9 mouse cellular contexts compared by ENCODE assay signal in genomic region chr2:70037221-70037620, GRCm38 (mm10). TPM values are rescaled to one million over a fixed set of nuclear protein-coding genes. Genes with fewer than 3 reads are reported as not detected.
DNase-seq lines count a peak whose midpoint lies in the region; ATAC-seq and TF ChIP-seq lines count a peak whose summit lies in the region.
"Had no signal": no experiment of that assay in that cellular context is flagged by ENCODE, and none has a peak within 500 bp of the region (broad histone marks: within the 10 kb centered on the region; RNA-seq: fewer than 3 reads in every experiment).

No protein-coding gene starts in this region.

- WGBS in spleen, adult 2 months, result 54% methylated on average over 8 of the region's 8 CpGs

- peaks cover 2% of the 10 kb centered on the region; the same call in 1 of the 2 replicates for H3K27me3 ChIP-seq in G1E (ENCODE audit: insufficient read depth, low read length)
- H3K27me3 ChIP-seq in spleen, adult 2 months (ENCODE audit: control insufficient read depth, insufficient read depth, low read length), result no peaks in the 10 kb centered on the region

- peak in 1 of 2 experiments; percentile 51 for DNase-seq in layer of hippocampus, adult 2 months (ENCODE audit: low spot score in 2 of 2)
- DNase-seq in layer of hippocampus, postnatal 14 days (ENCODE audit: low spot score in 2 of 2), result no peak
- DNase-seq in G1E (ENCODE audit: low spot score), result peak; percentile 28
- DNase-seq in spleen, adult 2 months (ENCODE audit: low read depth in 1 of 2, low spot score in 2 of 2), result peak; percentile 41 to 51
- no peak for DNase-seq in layer of hippocampus, adult 9-11 months
- DNase-seq in left cerebral cortex, postnatal 10 days (ENCODE audit: extremely low spot score in 1 of 2, low spot score in 2 of 2), result no peak
- DNase-seq in left cerebral cortex, postnatal 14 days (ENCODE audit: low spot score in 2 of 2), result no peak

- H3K36me3 ChIP-seq in G1E (replicated peaks), result no peaks in the 10 kb centered on the region
- no peaks in the 10 kb centered on the region for H3K36me3 ChIP-seq in spleen, adult 2 months (ENCODE audit: control insufficient read depth, insufficient read depth, low read length)

- no peaks in the 10 kb centered on the region for H3K9me3 ChIP-seq in G1E (replicated peaks)

- peak; percentile 80 for TF ChIP-seq CTCF in layer of hippocampus, adult 2 months (conservative IDR thresholded peaks at IDR 0.05)
- peak; percentile 44 for TF ChIP-seq CTCF in G1E (IDR thresholded peaks at IDR 0.05; ENCODE audit: low read depth, low read length)
- TF ChIP-seq CTCF in spleen, adult 2 months (IDR thresholded peaks at IDR 0.05; ENCODE audit: extremely low read depth, insufficient read depth, insufficient read length, insufficient replicate concordance), result peak; percentile 57; the same call in 1 of the 2 replicates

- intact Hi-C loops in left cerebral cortex, postnatal 10 days (cut with DNase I), result no loop called here
- intact Hi-C loops in left cerebral cortex, postnatal 14 days (cut with DNase I), result no loop called here

- TF ChIP-seq POLR2A in spleen, adult 2 months (IDR thresholded peaks at IDR 0.05; ENCODE audit: low read depth, low read length), result no peak

- H3K4me3 ChIP-seq in layer of hippocampus, adult 2 months, result no peak overlapping the region
- no peak overlapping the region for H3K4me3 ChIP-seq in G1E (ENCODE audit: low read depth, low read length)
- no peak overlapping the region for H3K4me3 ChIP-seq in spleen, adult 2 months (ENCODE audit: extremely low read depth, insufficient read depth, insufficient read length)

- H3K4me1 ChIP-seq in G1E (ENCODE audit: insufficient read depth, low read depth, low read length), result no peaks in the 10 kb centered on the region
- no peaks in the 10 kb centered on the region for H3K4me1 ChIP-seq in spleen, adult 2 months (ENCODE audit: control insufficient read depth, insufficient read depth, insufficient read length)

- no peak overlapping the region for H3K27ac ChIP-seq in layer of hippocampus, adult 2 months
- H3K27ac ChIP-seq in spleen, adult 2 months (ENCODE audit: insufficient read depth, low read length), result no peak overlapping the region

- ATAC-seq in G1E (ENCODE audit: extremely low read depth, insufficient number of reproducible peaks, low FRiP score, poor library complexity, severe bottlenecking), result no peak
- peak; percentile 42; the same call in 1 of the 2 replicates for ATAC-seq in granulocyte monocyte progenitor cell, adult 5-6 weeks (replicated peaks; ENCODE audit: poor library complexity, severe bottlenecking)

RNA-seq across cellular contexts. Expression of gene Myo3b, which starts 1.7 kb away (rescaled TPM):
- total RNA-seq in layer of hippocampus, adult 2 months (2021), result under 1 TPM; 0.93 to 1.00 TPM
- total RNA-seq in layer of hippocampus, postnatal 14 days (2021), result 1 to 10 TPM; 1.2 to 1.3 TPM
- total RNA-seq in G1E (2014; fragmentation: Nextera tagmentation) (not detected in 2 replicates), G1E (2017) (0.05 and 0.06 TPM in 2 replicates)
- not detected in 2 replicates for polyA plus RNA-seq in G1E (2012)
- not detected in 2 replicates for total RNA-seq in granulocyte monocyte progenitor cell, adult 5-6 weeks (2014; fragmentation: Nextera tagmentation)
- total RNA-seq in granulocyte monocyte progenitor cell, adult 5-6 weeks (2017), result not detected in 2 replicates
- 0.18 and 0.20 TPM in 2 replicates for polyA plus RNA-seq in spleen, adult 2 months (2012; rRNA removed)
- 1 to 10 TPM; 1.1 to 1.9 TPM for total RNA-seq in left cerebral cortex, postnatal 10 days (2021)
- 1 to 10 TPM; 1.0 to 1.1 TPM for total RNA-seq in left cerebral cortex, postnatal 14 days (2021)
- polyA plus RNA-seq: limb, embryonic 11.5 days had no signal

Comparison
In these comparisons a context has a peak if more than half of its experiments do, and no peak if none do; other contexts are left out.
1. DNase-seq: peak in G1E (single experiment) and spleen, adult 2 months (2 of 2); none in layer of hippocampus, postnatal 14 days (0 of 2), layer of hippocampus, adult 9-11 months (single experiment), left cerebral cortex, postnatal 10 days (0 of 2) and left cerebral cortex, postnatal 14 days (0 of 2).
2. Peak in every context shown above with its lines, with median percentiles within 50 percentile points of each other: CTCF ChIP-seq.